Mouse (Mus musculus): ENCODE data around the gene Nfkbid. TPM values are rescaled to one million over a fixed set of nuclear protein-coding genes. Genes with fewer than 3 reads are reported as not detected.

Nfkbid gene
- polyA plus RNA-seq, 1 experiment, result 0.16 TPM

DNA sequence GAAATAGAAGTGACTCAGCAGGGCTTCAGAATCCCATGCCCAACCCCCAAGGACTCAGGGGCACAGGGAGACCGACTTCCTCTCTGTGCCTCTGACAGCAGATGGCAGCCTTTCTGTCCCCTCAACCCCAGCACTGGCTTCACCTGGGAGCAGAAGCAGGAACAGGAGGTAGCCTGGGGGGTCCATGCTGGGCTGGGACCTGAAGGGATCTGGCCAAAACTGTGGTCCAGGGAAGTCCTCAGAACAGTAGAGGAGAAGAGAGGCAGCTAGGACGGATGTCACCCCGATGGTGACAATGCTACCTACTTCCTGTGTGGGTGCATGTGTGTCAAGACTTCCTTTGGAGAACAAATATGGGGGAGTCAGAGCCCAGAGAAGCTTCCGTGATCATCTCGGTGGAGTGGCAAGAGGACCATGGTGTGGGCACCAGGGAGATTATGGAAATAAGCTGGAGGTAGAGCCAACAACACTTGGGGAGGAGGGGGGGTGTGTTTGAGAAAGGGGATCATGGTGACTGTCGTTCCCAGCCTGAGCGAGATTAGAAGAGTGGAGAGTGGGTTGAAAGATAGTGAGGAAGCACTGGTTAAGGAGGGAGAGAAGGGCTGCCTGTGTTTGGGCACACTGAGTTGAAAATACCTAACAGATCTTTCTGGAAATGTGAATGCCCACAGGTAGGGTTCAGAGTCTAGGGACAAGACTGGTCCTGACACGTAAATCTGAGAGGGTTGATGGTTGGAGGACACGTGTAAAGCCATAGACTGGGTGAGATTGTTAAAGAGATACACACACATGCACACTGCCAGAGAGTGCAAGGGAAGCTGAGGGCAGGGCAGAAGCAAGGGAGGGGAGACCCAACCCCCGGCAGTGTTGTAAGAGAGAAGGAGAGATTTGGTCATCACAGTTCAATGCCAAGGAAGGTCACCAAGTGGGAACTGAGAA lies 1.7 kb upstream of the Nfkbid start, which contains the start of gene Hcst:
Gene Hcst (minus strand): TSS at position 294 of the 939 bp plus-strand sequence.
- TF ChIP-seq GATA1 (IDR thresholded peaks at IDR 0.05; ENCODE audit: low read length), result no peak

DNA sequence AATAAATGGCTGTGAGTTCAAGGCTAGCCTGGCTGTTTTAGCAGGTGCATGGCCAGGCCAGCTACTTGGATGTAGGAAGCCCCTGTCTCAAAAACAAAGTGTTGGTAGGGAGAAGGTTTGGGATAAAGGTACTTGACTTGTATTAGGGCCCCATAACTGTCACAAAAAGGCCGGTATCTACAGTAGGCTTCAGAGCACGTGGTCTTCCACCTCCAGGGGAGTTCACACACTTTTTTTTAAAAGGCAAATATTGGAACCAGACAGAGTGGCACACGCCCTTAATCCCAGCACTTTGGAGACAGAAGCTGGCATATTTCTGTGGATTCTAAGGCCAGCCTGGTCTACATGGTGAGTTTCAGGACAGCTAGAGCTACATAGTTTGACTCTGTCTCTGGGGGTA lies 859 bp upstream of the Nfkbid start:
- no peak for TF ChIP-seq GATA1 (IDR thresholded peaks at IDR 0.05; ENCODE audit: low read length)

- TF ChIP-seq GATA1 (IDR thresholded peaks at IDR 0.05; ENCODE audit: low read length), result no peak
Observed at GRCm38 (mm10) chr7:30421890-30422435, 431 bp downstream of the Nfkbid start.

DNA sequence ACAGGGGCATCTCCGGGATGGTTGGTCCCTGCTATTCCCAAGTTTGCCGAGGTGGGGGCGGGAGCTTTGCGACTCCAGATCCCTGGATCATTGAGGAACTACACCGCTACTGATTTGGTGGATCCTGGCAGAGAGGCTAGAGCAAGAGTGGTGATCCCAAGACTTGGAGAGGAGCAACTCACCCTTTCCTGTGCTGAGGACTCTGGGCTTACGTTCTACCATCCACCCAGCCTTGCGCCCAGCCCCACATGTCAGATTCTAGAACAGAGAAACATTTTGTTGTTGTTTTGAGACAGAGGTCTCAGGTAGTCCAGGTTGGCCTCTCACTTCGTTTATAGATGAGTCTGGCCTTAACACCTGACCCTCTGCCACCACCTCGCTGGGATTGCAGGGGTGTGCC lies 1.0 kb downstream of the Nfkbid start:
- no peak for TF ChIP-seq GATA1 (IDR thresholded peaks at IDR 0.05; ENCODE audit: low read length)

DNA sequence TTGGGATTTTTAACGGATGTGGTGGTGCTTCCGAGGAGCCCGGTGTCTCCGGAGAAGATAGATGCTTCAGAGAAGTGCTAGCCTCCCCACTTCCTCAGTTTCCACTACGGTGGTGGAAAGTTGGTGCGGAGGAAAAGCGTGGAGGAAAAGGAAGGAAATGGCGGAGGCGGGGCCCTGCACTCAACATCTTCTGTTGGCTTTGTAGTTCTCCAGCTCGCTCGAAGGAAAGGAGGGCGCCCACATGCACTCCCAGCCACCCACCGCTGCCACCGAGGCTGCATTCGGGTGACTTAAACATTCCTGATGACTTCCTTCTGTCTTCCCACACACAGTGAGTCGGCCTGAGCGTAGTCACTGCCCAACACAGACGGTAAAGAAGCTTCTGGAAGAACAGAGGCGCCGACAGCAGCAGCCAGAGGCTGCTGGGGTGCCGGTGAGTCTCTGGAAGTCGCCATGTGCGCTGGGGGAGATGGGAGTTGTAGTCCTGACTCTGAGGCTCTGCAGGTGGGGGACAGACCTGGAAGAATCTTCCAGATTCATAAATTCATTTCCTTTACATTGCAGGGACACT lies 1.6 kb downstream of the Nfkbid start:
- no peak for TF ChIP-seq GATA1 (IDR thresholded peaks at IDR 0.05; ENCODE audit: low read length)

DNA sequence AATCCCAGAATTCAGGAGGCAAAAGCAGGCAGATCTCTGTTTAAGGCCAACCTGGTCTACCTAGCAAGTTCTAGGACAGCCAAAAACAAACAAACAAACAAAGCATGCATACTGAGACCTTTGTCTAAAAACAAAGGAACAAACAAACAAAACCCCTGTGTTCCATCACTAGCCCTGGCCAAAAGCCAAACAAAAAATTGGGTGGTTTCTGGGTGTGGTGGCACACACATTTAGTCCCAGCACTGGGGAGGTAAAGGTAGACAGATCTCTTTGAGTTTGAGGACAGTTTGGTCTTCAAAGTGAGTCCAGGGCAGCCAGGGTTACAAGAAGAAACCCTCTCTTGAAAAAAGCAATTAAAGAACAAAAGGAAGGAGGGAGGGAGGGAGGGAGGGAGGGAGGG lies 7.8 kb downstream of the Nfkbid start:
- no peak for TF ChIP-seq GATA1 (IDR thresholded peaks at IDR 0.05; ENCODE audit: low read length)

- TF ChIP-seq GATA1 (IDR thresholded peaks at IDR 0.05; ENCODE audit: low read length), result no peak
Observed at GRCm38 (mm10) chr7:30430191-30430590, 8.7 kb downstream of the Nfkbid start.

DNA sequence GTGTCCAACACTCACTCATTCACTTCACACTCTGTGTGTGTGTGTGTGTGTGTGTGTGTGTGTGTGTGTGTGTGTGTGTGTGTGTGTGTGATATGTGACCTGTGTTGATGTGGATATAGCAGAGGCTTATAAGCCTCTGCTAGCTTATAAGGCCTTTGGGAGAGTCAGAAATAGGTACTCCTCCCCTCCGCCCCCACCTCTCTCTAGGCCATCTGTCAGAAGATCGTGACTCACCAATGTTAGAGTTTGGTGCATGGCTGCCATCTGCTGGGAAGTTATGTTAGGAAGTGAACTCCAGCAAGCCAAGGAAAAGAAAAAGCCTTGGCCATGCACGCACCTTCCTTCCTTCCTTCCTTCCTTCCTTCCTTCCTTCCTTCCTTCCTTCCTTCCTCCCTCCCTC lies 10.3 kb downstream of the Nfkbid start:
- no peak for TF ChIP-seq GATA1 (IDR thresholded peaks at IDR 0.05; ENCODE audit: low read length)

- TF ChIP-seq GATA1 (IDR thresholded peaks at IDR 0.05; ENCODE audit: low read length), result no peak
Observed at GRCm38 (mm10) chr7:30434238-30434637, 12.7 kb downstream of the Nfkbid start.

DNA sequence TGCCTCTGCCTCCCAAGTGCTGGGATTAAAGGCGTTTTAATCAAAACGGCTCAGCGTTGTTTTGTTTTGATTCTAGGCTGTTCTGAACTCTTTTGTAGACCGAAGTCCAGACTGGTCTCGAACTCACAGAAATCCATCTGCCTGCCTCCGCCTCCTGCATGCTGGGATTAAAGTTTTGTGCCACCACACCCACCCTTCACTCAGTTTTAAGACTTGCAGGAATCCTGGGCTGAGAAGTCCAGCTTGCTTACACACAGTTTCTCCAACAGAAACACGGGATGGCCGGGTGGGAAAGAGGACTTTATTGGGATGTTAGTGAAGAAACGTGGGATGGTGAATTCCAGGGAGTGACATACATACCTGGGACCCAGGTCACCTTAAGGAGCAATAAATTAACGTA lies 13.2 kb downstream of the Nfkbid start:
- no peak for TF ChIP-seq GATA1 (IDR thresholded peaks at IDR 0.05; ENCODE audit: low read length)

- no peak for TF ChIP-seq GATA1 (IDR thresholded peaks at IDR 0.05; ENCODE audit: low read length)
Observed at GRCm38 (mm10) chr7:30435156-30435555, 13.6 kb downstream of the Nfkbid start.

DNA sequence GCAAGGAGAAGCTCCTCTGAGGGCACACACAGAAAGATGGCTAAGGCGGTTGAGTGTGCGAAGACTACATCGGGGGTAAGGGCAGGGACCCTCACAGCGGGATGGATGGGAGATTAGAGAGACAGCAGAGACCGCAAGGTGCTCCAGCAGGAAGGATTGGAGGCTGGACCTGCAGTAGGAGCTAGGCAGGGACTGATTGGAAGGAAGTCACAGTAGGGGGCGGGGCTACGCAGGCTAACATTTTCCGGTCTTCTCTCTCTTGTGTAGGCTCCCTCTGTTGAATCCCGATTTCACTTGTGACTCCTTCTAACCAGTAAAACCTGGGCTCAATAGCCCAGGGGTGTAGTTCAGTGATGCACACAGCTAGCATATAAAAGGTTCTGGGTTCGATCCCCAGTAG lies 15.3 kb downstream of the Nfkbid start:
- TF ChIP-seq GATA1 (IDR thresholded peaks at IDR 0.05; ENCODE audit: low read length), result no peak

DNA sequence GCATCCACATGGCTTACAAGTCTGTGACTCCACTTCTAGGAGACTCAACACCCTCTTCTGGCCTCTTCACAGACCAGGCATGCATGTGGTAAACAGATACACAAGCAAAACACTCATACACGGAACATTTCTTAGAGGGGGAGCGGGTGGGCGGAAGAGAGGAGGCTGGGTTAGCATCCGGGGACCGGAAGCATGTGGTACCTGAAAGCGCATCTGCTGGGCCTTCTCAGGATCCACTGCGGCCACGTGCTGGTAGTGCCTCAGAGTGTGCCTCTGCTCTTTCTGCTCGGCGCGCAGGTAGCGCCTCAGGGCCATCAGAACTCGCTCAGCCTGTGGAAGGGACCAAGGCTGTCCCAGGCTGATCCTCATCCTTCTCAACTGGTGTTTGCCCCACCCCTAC lies 18.2 kb downstream of the Nfkbid start:
- no peak for TF ChIP-seq GATA1 (IDR thresholded peaks at IDR 0.05; ENCODE audit: low read length)

- TF ChIP-seq GATA1 (IDR thresholded peaks at IDR 0.05; ENCODE audit: low read length), result no peak
Observed at GRCm38 (mm10) chr7:30440697-30441096, 19.2 kb downstream of the Nfkbid start.

DNA sequence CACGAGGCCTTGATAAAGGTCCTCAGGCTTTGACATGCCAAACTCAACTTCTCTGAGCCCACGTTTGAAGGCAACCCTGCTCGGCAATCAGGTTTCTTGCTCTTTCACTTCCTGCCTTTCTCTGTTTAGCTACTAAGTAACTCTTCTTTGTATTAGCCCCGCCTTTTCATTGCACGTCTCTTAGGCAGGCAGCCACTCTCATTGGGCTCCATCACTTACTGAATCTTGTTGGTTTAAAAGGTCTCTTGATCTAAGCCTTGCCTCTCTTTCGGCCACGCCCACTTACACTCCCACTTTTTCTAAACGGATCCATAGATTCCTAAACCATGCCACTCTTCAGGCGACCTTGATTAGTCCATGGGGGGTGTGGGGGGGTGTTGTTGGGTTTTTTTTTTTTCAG lies 22.2 kb downstream of the Nfkbid start:
- no peak for TF ChIP-seq GATA1 (IDR thresholded peaks at IDR 0.05; ENCODE audit: low read length)

DNA sequence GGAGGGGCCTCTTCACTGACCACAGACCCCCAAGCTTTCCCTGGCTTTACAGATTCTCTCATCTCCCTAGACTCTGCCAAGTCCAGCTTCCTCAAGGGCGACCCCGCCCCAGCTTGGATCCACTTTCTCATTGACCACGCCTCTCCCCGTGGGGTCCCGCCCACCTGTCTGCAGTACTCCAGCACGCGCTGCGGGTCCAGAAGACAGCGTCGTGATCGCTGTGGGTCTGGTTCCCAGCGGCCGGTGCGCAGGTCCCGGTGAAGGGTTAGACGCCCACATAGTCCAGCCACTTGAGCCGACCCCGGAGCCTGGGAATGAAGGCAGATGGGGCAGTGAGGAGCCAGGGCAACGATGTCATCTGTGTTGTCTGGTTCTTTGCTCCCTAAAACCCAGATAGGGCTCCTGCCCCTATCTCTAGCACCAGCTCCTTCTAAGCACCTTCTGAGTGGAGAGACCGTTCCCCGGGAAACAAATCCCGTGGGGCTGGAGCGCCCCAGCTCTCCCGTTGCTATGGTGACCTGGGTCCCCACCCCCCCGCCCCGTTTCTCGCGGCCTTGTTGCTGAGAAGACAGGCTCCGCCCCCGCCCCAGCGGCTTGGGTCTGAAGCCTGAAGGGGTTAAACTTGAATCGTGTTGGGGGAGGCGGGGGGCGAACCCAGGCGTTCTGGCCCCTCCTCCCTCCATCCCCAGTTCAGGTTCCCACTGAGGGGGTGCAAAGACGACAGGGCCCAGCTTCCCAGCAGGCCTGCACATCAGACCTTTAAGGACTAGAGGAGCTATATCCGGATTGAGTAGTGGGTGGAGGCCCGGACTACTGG lies 22.8 kb downstream of the Nfkbid start:
- TF ChIP-seq GATA1 (IDR thresholded peaks at IDR 0.05; ENCODE audit: low read length), result no peak

Data from G1E-ER4 (cell line).